Mouse (Mus musculus): ENCODE results near the gene Gm10306.

DNA sequence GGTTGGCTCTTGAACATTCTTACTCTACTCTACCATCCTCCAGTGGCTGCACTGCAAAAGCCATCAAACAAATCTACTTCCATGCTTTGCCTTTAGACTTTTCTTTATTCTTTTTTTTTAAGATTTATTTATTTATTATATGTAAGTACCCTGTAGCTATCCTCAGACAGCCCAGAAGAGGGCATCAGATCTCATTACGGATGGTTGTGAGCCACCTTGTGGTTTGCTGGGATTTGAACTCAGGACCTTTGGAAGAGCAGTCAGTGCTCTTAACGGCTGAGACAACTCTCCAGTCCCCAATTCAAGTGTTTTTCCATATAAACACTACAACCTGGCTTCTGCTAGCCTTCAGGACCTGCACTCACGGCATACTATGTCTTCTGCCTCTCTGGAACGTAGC is 45.0 kb downstream of the Gm10306 start:
- TF ChIP-seq CTCF (IDR thresholded peaks at IDR 0.05; ENCODE audit: low read depth) (peak; percentile 37), EP300 (IDR thresholded peaks at IDR 0.05; ENCODE audit: low read depth) (no peak)
